Mouse (Mus musculus) layer of hippocampus, postnatal 10 days (tissue): ENCODE data around the gene Rgcc. TPM values are rescaled to one million over a fixed set of nuclear protein-coding genes. Genes with fewer than 3 reads are reported as not detected.
A peak's percentile ranks its signal among the peaks of the same experiment; 100 is the strongest.

Experiments used
- DNase-seq, 2 experiments: peaks; one replicate each; pipeline ENCODE4 v3.0.0; 2021; ENCODE audit warnings: low spot score in 2 of 2
- total RNA-seq, 2 experiments: library from RNA; stranded (reverse); gene quantifications; 2 replicates each; pipeline ENCODE4 v1.2.3; 2021

The Rgcc gene
- total RNA-seq, 2 experiments from 2014 or later: 37.3 to 45.2 TPM

DNA sequence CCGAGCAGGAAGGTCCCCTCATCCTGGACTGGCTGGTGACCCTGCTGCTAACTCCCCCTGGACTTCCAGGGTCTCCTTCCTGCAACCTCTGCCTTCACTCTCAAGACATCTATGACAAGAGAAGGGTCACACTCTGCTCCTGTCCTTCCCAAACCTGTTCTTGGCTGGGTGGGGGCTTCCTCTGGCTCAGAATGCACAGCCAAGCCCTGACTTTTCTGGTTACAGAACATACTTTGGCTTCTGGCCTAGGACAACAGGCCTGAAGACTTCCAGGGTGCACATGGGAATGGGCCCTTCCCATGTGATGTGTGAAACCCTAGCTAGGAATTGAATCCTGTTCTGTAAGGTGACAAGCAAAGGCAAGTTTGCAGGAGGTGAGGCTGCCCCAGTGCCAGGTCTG is 22.0 kb downstream of the Rgcc start:
- no peak for DNase-seq

DNA sequence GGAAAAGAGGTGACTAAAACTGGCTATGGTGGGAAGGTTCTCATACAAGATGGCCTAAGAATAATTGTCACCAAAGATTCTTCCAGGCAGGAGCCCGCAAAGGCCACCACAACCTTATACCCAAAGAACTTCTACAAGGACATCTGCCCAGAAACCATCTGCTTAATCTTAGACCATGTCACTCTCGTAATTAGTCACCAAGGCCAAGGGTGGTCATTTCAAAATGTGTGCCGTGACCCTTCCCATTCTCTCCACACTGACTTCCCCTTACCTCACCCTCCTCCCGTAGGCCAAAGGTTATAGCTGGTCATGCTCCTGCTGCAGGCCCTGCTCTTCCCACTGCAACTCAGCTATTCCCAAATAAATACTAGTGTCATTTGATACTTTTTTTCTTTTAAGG is 22.5 kb downstream of the Rgcc start:
- no peak for DNase-seq

DNA sequence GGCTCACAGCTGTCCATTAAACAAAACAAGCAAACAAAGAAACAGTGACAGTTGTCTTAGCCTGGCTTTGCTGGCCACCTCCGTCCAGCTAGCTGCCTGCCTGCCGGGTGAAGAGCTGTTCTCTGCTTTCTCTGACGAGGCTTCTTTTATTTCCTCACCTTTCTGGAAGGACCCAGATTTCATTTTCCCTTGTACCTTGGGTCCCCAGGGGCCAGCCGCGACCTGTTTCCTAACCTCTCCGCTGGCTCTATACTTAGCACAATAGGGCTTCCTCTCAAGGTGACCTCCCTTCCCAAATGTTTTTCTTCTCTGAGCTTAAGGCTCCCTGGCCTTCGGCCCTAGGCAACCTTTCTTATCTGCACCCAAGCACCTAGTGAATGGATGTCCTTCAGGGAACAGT is 23.5 kb downstream of the Rgcc start:
- DNase-seq: no peak

DNA sequence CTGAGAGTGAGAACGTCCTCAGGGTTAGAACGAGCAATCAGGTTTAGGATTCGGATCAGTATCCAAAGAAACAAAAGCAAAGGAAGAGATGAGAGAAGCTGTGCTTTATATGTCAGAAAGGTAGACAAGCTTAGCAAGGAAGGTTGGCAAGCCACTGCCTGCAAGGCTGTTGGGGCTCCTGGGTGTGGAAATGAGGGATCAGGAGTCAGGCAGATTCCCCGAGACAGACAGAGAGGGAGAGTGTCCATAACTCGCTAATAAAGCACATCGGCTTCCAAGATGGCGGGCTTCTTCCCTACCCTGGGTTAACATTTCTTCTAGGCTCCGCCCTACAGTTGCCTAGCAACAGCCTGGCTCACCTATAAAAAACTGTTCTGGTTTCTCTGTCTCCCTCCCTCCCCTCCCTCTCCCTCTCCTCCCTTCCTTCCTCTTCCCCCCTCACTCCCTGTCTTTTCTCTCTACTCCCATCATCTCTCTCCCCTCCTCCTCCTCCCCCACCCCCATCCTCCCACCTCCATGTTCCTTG is 25.5 kb downstream of the Rgcc start:
- DNase-seq: no peak

DNA sequence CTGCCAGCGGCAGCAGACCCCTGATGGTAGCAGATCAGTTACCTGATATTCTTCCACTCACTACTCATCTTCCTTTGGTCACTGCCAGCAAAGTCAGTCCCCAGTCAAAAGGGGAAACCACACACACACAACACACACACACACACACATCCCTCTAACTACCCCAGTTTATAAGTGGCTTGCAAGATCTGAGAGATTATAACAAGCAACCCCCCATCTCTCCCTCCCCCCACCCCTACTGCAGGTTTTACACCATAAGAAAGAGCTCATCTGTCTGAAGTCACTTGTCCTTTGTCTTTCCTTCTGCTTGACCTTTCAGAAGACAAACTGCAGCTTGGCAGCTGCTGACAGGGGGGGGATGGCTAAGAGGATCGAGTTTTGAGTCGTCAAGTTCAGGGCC is 26.0 kb downstream of the Rgcc start:
- no peak for DNase-seq

DNA sequence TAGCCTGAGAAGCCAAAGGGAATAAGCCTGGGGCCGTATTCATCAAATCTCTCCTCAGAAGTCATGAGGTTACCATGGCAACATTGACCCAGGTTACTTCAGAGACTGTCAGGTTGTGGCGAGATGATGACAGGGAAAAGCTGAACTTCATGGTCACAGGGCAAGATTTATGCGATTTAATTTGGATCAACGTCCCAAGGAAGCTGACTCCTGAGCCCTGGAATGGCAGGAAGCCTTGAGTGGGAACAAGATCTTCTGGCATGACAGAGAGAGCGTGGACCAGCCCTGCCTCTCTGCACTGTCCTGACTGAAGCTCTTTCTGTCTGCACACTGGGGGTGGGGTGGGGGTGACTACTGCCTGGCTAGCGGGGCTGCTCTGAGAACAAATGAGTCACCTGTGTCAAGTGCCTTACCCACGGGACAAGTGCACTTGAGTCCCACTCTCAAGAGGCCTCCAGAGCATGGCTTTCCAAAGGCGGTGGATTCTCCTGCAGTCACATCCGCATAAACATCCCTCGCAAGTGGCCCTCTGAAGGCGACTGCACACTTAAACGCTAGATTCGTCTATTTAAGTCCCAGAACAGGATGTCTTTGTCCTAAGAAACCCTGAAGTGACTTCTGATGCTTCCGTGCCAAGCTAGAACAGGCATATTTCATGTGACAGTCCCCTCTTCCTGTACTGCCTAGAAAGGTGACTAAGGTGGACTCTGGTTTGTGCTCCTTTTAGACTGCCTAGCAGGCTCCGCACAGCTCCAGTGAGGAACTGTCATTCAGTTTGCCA is 27.6 kb downstream of the Rgcc start:
- no peak for DNase-seq

DNA sequence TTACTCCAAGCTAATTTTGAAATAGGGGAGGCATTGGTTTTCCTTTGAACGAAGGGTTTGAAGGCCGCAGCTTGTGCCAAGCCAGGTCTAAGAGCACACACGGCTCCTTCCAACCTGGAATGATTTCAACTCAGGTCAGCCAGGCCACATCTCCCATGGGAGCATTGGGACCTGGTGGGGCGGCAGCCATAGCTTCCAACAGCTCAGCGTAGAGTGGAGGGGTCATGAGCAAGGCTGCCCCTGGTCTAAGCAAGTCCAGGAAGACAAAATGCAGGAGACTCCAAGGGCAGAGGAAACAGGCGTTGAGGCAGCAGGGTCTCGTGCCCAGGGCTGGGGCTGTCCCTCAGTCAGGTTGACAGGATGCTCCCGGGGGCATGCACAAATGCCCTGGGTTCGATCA is 28.5 kb downstream of the Rgcc start:
- DNase-seq: no peak

DNA sequence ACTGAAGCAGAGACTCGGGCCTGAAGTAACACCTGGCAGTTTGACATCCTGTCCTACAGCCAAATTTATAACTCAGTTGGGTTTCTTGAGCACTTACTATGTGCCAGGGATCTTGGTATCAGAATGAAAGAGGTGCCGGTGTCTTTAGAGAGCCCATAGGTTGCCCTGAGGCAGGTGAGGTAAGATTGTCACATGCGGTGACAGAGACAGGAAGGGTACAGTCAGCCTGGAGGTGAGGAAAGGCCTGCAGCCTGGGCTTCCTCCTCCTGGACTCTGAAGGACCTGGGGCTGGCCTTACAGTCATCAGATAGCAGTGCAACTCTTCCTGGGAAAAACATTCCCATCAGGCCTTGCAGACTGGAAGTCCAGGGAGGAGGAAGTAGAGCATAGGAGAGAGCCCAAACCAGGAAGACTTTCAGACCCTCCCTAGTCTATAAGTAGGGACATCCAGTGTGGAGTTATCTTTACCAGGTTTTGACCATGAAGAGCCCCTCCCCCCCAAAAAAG is 29.2 kb downstream of the Rgcc start:
- no peak for DNase-seq

DNA sequence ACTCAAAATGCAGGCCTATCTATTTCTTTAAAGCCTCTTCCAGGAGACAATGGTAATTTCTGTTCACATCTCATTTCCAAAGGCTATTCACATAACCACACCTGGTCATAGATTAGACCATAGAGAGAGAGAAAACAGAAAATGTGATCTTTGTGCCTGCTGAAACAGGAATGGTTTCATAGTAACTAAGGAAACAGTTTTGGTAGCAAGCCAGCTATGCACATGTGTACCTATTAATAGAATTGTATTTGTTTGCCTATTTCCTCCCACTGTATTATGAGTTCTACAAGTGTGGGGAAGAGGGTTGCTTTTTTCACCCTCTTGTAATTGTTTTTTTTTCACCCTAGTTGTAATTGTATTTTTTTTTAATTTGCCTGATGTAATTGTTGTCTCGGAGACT is 31.9 kb downstream of the Rgcc start:
- DNase-seq: no peak

DNA sequence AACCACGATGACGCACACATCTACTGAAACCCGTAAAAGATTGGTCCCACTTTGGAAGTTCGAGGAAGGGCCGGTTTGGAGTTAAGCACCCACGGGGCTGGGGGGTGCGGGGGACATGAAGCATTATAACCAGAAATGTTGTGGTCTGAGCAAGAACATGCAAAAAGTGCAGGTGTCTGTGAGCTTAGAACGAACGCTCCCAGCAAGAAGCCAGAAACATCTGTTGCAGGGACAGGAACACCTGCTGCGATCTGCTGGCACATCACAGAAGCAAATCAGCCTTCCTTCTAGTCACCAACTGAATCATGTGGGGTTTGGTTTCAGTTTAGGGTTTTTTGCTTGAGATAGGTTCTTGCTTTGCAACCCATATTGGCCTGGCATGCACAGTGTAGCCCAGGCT is 33.6 kb downstream of the Rgcc start:
- DNase-seq: no peak

DNA sequence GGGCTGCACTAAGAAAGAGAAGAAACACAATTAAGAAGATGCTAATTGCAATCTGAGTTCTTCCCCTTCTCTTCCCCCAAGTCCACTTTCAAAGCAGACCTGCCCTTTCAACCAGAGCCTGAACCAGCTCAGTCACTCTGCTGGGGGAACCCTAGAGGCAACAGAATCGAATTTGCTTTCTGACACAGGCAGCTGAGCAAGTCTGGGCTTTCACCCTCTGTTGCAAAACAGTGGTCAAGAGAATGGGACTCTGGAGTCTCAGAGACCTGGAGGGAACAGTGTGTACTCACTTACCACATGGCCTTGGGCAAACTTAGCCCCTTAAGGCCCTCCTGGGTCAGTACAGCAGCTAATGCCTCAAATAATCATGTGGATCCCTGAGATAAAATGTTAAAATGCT is 34.1 kb downstream of the Rgcc start:
- DNase-seq: no peak

DNA sequence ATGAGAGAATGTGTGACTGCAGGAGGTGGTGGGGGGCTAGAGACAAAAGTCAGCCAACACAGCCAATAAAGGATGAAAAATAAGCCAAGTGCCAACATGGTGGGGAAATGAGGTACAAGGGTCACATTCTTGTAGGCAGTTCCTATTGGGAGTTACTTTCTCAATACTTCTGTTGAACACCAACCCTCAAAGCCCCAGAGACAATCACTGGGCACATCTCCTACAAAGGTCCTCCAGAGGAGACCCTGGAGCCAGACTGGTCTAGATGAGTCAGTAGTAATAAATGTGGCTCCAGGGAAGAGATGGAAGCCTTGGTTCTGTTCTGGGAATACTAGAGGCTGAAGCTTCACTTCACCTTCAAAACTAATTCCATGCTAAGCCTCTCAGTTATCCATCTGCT is 35.0 kb downstream of the Rgcc start:
- DNase-seq: no peak

DNA sequence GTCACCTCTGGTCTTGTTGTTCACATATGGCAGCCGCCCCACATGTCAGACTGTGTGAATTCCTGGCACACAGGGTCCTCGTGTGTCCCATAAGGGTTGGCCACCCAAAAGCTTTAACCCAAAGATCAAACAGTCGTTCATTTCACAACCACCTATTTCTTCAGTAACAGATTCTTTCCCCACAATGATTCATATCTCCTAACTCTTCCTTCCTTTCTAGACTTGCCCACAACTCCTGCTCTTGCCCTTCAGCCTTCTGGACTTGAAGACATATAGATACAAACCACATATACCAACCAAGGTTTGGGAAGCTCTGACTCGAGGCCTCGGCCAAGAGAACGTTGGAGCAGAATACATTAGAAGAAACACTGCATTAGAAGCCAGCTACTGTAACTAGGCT is 35.7 kb downstream of the Rgcc start:
- DNase-seq: no peak

DNA sequence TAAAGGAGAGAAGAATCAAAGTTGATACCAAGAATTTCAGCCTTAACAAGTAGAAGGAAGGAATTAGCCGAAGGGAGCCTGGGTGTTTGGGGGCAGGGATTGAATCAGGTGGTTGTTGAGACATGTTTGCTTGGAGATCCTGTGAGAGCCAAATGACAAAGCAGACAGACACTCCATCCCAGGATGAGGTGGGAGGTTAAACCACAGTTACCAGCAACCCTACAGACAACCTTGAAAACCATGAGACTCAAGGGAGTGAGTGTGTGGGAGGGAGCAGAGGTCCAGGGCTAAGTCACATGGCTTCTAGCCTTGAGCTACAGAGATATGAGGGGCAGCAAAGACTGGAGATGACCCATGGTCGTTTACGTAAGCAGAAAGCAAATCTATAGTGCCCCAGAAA is 38.1 kb downstream of the Rgcc start:
- no peak for DNase-seq

DNA sequence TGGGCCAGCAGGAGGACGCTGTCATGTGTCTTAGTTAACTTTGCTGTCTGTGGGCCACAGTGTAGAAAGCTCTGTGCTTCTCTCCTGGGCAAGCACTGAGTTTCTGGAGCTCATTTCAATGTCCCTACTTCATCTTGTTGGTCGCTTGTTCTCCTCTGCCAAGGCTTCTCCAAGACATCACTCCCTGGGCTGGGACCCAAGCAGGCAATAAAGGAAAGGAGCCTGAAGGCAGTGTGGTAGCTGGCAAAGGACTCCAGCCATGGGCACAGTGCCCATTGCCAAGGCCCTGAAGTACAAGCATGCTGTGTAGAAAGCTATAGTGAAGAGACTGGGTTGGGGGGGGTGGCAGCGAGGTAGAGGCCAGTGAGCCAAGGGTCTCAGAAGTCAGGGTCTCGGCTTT is 38.8 kb downstream of the Rgcc start:
- DNase-seq: peak; percentile 50 to 67

DNA sequence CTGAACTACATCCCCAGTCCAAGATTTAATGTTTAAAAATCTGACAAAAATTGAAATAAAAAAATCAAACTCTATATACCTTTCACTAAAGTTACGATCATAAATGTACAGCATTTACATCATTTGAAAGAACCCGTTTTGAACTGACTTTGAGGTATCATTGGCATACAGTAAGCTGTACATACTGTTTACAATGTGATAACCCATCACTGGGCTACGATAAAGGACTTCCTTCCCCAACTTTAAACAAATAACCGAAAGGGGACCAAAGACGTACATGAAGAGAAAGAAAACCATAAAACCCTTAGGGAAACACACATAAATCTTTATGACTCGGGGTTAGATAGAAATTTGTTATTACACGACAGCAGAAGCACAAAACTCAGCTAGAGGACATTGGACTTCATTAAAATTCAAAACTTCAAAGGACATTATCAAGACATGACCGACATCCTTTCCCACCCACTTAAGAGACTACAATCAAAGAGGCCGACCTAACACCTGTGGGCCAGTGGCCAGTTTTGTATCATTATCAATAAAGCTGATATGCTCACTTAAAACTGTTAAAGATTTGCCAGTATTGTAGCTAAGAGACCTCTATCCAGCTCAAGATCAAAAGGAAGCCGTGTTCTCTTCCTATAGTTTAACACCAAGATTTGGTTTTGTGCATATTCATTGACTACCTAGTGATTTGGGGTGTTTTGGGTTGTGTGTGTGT is 42.2 kb downstream of the Rgcc start:
- no peak for DNase-seq

DNA sequence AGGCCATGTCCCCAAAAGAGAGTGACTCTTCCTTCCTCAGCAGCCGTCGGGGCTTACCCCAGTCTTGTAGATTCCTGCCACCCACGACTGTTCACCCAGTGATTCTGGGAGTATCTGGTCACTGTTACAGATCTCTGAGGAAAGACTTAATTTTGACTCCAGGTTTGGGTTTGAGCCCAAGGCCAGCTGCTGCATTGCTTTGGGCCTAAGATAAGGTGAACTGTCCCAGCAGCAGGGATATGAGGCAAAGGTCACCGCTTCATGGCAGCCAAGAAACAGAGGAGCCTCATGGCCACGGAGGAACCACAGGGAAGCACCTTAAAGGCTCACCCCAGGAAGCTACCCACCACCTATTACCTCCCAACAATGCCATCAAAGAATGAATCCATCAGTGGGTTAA is 44.8 kb downstream of the Rgcc start:
- DNase-seq: no peak

DNA sequence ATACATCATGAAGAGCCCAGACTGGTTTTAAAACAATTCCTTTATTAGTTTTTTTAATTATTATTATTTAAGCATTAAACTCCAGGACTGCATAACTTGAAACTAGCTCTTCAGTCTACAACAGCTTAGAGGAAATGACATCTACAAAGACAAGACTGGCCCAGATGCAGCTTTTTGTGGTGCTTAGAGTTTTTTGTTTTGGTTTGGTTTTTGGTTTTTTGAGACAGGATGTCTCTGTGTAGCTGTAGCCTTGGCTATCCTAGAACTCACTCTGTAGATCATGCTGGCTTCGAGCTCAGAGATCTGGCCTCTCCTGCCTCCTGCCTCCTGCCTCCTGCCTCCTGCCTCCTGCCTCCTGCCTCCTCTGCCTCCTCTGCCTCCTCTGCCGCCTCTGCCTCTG is 45.7 kb downstream of the Rgcc start:
- DNase-seq: no peak

DNA sequence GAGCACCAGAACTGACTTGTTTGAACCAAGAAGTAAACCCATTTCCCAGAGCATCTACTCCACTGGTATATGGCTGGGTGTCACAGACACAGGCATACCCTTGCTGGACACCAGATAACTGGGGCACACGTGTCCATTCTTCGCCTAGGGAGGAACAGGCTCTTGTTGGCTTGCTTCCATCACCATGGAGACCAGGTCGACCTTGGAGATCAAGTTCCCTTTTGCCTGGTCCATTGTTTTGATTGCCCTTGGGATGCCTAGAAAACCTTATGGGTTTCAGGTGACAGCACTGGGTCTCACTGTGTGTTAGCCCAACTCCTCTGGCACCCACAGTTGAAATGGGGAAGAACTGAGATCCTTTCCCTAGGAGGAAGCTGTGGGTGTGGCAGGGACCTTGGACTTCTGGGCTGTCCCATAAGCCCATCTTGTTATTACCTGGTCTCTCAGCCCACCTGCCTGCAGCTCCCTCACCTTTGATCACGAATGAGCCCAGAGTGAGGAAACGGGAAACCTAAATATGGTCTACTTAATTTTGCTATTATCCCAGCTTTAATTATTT is 49.6 kb downstream of the Rgcc start:
- DNase-seq: no peak

DNA sequence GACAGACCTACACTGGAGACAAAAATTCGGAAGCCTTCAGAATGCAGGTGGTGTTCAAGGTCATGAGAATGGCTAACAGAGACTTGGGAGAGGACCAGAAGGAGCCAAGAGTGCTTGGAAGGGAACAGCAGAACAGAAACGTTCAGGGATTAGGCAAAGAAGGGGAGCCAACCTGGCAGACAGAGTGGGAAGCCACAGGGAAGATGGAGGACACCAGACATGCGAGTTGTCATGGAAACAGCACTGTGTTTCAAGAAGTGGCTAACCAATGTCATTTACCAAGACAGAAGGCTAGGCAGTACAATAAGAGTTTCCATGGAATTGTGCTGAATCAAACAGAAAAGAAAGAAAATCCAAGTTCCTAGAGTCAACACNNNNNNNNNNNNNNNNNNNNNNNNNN is 56.9 kb downstream of the Rgcc start:
- no peak for DNase-seq

DNA sequence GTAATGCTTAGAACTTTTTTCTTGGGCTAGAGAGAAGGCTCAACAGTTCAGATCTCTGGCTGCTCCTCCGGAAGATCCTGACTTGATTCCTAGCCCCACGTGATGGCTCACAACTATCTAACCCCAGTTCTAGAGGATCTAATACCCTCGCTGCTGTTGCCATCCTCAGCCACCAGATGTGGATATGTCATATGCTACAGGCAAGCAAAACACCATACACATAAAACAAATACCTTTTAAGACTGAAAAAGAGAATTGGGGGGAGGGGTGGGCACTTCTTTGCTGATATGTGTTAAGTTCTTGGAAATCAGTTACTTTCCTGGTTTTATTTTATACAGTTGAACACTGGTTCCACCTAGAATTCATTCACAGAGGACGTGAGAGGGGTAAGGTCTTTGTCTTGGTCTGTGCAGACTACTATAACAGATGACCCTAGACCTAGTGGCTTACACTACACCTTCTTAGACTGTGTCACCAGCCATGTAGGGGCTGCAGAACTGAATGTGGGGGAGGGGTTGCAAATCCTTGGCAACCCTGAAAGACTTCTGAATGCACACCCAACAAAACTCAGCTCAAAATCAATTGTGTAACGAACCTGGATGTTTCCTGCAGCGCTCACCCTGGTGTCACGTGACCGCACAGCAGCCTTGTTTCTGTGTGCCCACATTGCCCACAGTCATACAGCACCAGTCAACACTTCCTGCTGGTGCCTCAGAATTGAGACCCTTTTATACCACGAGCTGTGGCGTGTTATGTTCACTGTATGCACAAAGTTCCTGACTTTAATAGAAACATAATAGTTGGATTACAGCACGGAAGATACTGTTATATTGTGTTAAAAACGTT is 58.2 kb downstream of the Rgcc start:
- DNase-seq: no peak

DNA sequence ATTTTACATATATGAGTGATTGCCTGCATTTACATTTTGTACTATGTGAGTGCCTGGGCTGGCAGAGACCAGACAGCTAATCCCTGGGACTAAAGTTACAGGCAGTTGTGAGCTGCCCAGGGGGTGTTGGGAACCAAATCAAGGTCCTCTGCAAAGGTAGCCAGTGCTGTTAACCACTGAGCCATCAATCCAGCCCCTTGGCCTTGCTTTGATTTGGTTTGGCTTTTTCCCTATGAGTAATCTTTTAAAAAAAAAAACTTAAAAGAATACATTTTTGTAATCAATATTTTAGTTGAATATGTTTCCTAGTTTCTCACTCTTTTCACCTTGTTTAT is 59.1 kb downstream of the Rgcc start:
- no peak for DNase-seq
